9 mouse cellular contexts compared by ENCODE assay signal in genomic region chr2:6352541-6352971, GRCm38 (mm10). TPM values are rescaled to one million over a fixed set of nuclear protein-coding genes. Genes with fewer than 3 reads are reported as not detected.
DNase-seq lines count a peak whose midpoint lies in the region; ATAC-seq and TF ChIP-seq lines count a peak whose summit lies in the region.
"Had no signal": no experiment of that assay in that cellular context is flagged by ENCODE, and none has a peak within 500 bp of the region (broad histone marks: within the 10 kb centered on the region; RNA-seq: fewer than 3 reads in every experiment).

No protein-coding gene starts in this region.

- peak overlapping the region; percentile 13 for H3K4me2 ChIP-seq in midbrain, embryonic 13.5 days (replicated peaks)
- no peak overlapping the region for H3K4me2 ChIP-seq in forebrain, postnatal 0 days (ENCODE audit: low read depth)

- peaks cover 39% of the 10 kb centered on the region for H3K4me1 ChIP-seq in midbrain, embryonic 13.5 days (replicated peaks)
- H3K4me1 ChIP-seq in forebrain, embryonic 10.5 days: peaks cover 36% of the 10 kb centered on the region
- H3K4me1 ChIP-seq in forebrain, postnatal 0 days (ENCODE audit: insufficient read depth): 0 out of 2 replicates have a peak, but pooled peaks cover 4% of the 10 kb centered on the region

- no peaks in the 10 kb centered on the region for H3K36me3 ChIP-seq in midbrain, embryonic 13.5 days
- peaks cover 14% of the 10 kb centered on the region for H3K36me3 ChIP-seq in forebrain, embryonic 10.5 days (replicated peaks)
- no peaks in the 10 kb centered on the region for H3K36me3 ChIP-seq in forebrain, postnatal 0 days (ENCODE audit: insufficient read depth)

- peak; percentile 68 for ATAC-seq in erythroblast, adult 5-6 weeks (replicated peaks; ENCODE audit: low FRiP score, poor library complexity, severe bottlenecking)
- ATAC-seq in midbrain, embryonic 13.5 days: 0 out of 2 replicates have a peak, but pooled peaks have one; percentile 29
- ATAC-seq in forebrain, postnatal 0 days: no peak

- no peaks in the 10 kb centered on the region for H3K27me3 ChIP-seq in midbrain, embryonic 13.5 days
- H3K27me3 ChIP-seq in forebrain, embryonic 10.5 days (ENCODE audit: poor library complexity, severe bottlenecking): no peaks in the 10 kb centered on the region
- no peaks in the 10 kb centered on the region for H3K27me3 ChIP-seq in forebrain, postnatal 0 days (ENCODE audit: insufficient read depth, low read length)

- no peak for TF ChIP-seq CTCF in forebrain, postnatal 0 days (IDR thresholded peaks at IDR 0.05; ENCODE audit: low read depth)

- no peak overlapping the region for H3K4me3 ChIP-seq in midbrain, embryonic 13.5 days (replicated peaks)
- H3K4me3 ChIP-seq in forebrain, embryonic 10.5 days: no peak overlapping the region
- H3K4me3 ChIP-seq in forebrain, postnatal 0 days (ENCODE audit: low read depth, low read length): no peak overlapping the region
- H3K4me3 ChIP-seq: erythroblast, embryonic 14.5 days had no signal

- no peaks in the 10 kb centered on the region for H3K9me3 ChIP-seq in midbrain, embryonic 13.5 days
- no peaks in the 10 kb centered on the region for H3K9me3 ChIP-seq in forebrain, embryonic 10.5 days
- no peaks in the 10 kb centered on the region for H3K9me3 ChIP-seq in forebrain, postnatal 0 days (ENCODE audit: low read length)

- peak; percentile 10 to 11 for DNase-seq in urinary bladder, adult 18-20 months (ENCODE audit: low spot score in 2 of 2)
- DNase-seq in urinary bladder, postnatal 10 days (ENCODE audit: low spot score): no peak
- DNase-seq in kidney, postnatal 10 days: peak; percentile 30
- DNase-seq in forebrain, embryonic 10.5 days (ENCODE audit: extremely low spot score, low spot score): no peak
- no peak for DNase-seq in forebrain, postnatal 0 days
- no peak for DNase-seq in left cerebral cortex, adult 11 months (ENCODE audit: low spot score)

- WGBS in midbrain, embryonic 13.5 days: 59% methylated on average over 14 of the region's 14 CpGs
- 63% methylated on average over 14 of the region's 14 CpGs for WGBS in forebrain, embryonic 10.5 days
- WGBS in forebrain, postnatal 0 days: 72% methylated on average over 14 of the region's 14 CpGs

- H3K27ac ChIP-seq in midbrain, embryonic 13.5 days: 0 out of 2 replicates have a peak overlapping the region, but pooled peaks have one; percentile 15
- no peak overlapping the region for H3K27ac ChIP-seq in forebrain, embryonic 10.5 days
- H3K27ac ChIP-seq in forebrain, postnatal 0 days (ENCODE audit: low read depth, low read length): no peak overlapping the region

- no peak overlapping the region for H3K9ac ChIP-seq in midbrain, embryonic 13.5 days (replicated peaks)
- H3K9ac ChIP-seq in forebrain, postnatal 0 days: no peak overlapping the region

RNA-seq across cellular contexts. Expression of gene Usp6nl, which starts 30.1 kb away (rescaled TPM):
- total RNA-seq in erythroblast, adult 5-6 weeks (2015; ENCODE audit: low replicate concordance): 5.0 and 5.8 TPM in 2 replicates
- total RNA-seq in erythroblast, adult 5-6 weeks (2017; ENCODE audit: low replicate concordance): 6.5 and 17.1 TPM in 2 replicates
- polyA plus RNA-seq in midbrain, embryonic 13.5 days (2015; fragmentation: Nextera tagmentation; extraction: Ambion mirVana): 8.5 and 8.6 TPM in 2 replicates
- 9.2 and 9.7 TPM in 2 replicates for polyA plus RNA-seq in forebrain, embryonic 10.5 days (2016; fragmentation: Nextera tagmentation; extraction: Ambion mirVana)
- total RNA-seq in forebrain, postnatal 0 days (2014; rRNA removed): 13.5 and 18.3 TPM in 2 replicates
- polyA plus RNA-seq in forebrain, postnatal 0 days (2015; fragmentation: Nextera tagmentation; extraction: Ambion mirVana): 3.8 and 6.5 TPM in 2 replicates

Comparison
In these comparisons a context has a peak if more than half of its experiments do, and no peak if none do; other contexts are left out.
1. DNase-seq: peak in urinary bladder, adult 18-20 months (2 of 2) and kidney, postnatal 10 days (single experiment); none in urinary bladder, postnatal 10 days (single experiment), forebrain, embryonic 10.5 days (single experiment), forebrain, postnatal 0 days (single experiment) and left cerebral cortex, adult 11 months (single experiment).